Mouse (Mus musculus) 3T3-L1 (cell line): Measurements from ENCODE around the gene Scgb1b20.
"Not testable (repeated sequence)": the region's sequence is repeated elsewhere in the genome, so short reads cannot be mapped to it uniquely, and the experiment has no call there.

Experiments used
- DNase-seq: peaks from one replicate; pipeline ENCODE4 v3.0.0-alpha.2; 2015; ENCODE audit warnings: low read depth, low spot score

The Scgb1b20 gene

DNA sequence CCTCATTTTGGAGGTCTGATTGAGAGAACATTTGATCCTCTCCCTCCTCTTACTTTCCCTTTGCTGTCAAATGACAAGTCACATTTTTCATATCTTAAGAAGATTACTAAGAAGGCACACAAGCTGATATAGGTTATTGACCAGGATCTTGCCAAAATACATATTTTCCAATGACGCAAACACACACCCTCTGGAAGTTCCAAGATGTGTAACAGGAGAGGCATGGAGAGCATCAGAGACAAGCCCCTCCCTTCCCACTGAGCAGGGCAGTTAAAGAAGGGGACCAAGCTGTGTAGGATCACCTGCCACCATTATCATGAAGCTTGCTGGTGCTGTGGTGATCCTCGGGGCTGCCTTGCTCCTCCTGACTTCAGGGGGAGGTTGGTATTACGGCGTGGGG, at the start of gene Scgb1b20:
Scgb1b20 (plus strand) TSS at position 301 of the 400 bp plus-strand sequence.
- DNase-seq = not testable (repeated sequence)

DNA sequence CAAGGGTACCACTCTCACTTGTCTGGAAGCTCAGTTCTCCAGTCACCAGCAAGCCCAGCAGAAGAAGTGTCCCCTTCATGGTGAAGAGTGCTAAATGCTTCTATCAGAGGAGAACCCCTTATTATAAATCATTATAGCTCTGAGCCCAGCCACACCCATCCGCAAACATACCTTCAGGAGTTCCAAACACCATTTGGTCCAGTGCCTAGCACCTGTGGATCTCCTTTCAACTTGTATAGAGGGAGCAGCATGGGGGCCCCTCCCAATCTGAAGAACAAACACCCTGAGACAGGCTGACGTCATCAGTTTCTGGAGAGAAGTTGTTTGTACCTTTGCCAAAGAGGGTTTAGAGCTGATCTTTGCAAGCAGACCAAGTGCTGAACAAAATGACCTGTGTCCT, 6.8 kb upstream of the Scgb1b20 start, which contains the start of gene Scgb2b20:
Scgb2b20 (minus strand) TSS at position 101 of the 400 bp plus-strand sequence.
- not testable (repeated sequence) for DNase-seq

DNA sequence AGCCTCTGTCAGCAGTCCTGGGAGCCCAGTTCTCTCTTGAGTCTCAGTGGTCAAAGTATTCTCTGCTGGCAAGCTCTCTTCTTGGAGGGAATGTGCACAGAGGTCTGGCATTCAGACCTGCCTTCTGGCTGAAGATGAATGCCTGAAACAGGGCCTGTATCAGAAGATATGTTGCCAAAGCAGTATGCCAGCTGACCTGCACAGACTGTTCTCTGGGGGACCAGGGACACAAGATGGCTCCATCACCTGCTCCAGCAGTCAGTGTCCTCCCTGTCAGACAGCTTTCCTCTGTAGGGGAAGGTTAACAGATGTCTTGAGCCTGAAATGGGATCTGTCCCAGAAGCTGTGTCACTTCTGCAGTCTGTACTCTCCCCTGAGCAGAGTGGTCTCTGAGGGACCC, 26.7 kb downstream of the Scgb1b20 start:
- DNase-seq = not testable (repeated sequence)

GRCm38 (mm10) chr7:33401650-33402049, 28.6 kb downstream of the Scgb1b20 start:
- no peak for DNase-seq

- DNase-seq = not testable (repeated sequence)
These were observed 36.6 kb downstream of the Scgb1b20 start for GRCm38 (mm10) chr7:33409681-33410080.
